Mouse (Mus musculus): ENCODE results near the gene Rasl12.

Gene Rasl12

DNA sequence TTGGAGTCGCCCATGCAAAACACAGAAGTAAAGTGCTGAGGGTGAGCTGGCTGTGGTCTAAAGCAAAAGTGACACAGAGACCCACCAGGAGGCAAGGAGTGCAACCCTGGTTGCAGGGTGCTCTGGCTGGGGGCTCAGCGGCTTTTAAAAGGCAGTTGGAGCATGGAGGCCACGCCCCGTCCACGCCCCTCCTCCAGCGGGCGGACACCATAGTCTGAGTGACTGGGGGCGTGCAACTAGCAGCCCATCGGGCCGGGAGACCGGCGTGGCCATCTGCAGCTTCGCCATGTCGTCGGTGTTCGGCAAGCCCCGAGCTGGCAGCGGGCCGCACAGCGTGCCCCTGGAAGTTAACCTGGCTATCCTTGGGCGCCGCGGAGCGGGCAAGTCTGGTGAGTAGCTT is at the start of gene Rasl12:
Gene Rasl12, plus strand, starts transcription at position 228 of the 400 bp plus-strand sequence.
- peak; percentile 85 for DNase-seq

DNA sequence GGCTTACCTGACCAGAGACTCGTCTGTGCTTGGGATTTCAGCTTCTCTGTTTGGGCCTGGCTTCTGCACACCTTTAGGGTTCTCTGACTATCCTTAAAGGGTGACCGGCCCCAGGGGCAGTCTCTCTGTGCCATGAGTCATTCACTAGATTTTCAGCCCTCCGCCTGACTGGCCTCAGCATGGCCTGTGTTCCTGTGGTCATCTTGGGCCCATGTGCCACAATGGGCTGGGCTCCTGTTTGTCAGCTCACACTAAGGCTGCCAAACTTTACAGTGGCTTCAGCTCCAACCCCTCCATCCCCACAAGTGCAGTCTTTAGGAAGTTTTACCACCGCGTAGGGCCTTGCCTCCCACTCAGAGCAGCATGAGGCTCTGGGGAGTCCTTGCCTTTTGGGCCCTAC is 45.1 kb upstream of the Rasl12 start:
- no peak for DNase-seq

DNA sequence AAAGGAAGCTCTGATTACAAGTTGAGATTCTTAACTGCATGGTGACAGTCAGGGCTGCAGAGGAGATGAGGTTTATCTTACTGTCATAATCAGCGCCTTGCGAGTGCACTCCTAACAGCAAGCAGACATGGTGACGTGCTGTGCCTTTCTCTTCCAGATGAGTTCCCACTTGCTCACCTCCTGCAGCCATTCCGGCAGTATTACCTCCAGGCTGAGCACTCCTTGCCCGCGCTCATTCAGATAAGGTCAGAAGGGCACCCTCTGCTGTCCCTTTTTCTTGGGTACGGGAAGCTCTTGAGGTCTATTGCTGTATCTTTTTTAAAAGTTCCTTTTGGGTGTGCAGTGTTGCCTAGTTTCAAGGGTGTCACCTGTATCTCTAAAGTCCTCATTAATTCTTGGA is 41.7 kb upstream of the Rasl12 start:
- no peak for DNase-seq

DNA sequence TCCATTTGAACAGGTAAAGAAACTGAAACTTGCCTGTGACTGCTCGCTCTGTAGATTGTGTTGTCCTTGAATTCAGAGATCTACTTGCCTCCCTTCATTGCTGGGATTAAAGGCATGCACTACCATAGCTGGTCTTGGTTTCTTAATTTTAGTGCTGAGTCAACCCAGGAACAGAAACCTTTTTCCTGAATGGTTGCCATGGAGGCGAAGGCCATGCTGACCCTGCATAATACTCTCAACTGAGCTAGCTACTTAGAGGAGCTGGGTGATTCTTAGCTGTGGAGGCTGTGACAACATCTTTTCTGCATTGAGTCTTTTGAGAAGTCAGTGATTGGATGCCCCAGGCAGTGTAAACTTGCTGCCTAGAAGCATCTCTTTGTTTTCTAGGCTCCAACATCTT is 41.3 kb upstream of the Rasl12 start:
- no peak for DNase-seq

DNA sequence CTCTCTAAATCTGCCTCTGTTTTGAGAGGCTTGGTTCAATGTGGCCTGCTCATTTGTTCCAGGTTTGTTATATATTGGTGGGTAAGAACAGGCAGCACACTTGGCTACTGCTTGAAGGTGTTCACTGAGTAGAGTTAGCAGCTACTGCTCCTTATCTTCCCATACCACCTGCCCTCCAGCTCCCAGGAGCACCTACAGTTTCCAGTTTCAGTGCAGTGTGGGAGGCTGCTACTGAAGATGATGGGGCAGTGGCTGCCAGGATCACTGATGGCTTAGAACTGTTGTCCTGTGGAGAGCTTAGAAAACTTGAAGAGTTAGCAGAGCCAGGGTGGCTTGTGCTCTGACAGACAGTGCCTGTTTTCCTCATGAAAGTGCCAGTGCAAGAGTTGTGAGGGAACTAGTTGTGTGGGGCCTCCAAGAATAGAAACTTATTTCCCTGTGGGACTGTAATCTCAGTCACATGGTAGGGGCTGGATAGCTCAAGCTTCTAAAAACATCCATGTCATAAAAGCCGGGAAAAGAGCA is 39.3 kb upstream of the Rasl12 start:
- DNase-seq = no peak

DNA sequence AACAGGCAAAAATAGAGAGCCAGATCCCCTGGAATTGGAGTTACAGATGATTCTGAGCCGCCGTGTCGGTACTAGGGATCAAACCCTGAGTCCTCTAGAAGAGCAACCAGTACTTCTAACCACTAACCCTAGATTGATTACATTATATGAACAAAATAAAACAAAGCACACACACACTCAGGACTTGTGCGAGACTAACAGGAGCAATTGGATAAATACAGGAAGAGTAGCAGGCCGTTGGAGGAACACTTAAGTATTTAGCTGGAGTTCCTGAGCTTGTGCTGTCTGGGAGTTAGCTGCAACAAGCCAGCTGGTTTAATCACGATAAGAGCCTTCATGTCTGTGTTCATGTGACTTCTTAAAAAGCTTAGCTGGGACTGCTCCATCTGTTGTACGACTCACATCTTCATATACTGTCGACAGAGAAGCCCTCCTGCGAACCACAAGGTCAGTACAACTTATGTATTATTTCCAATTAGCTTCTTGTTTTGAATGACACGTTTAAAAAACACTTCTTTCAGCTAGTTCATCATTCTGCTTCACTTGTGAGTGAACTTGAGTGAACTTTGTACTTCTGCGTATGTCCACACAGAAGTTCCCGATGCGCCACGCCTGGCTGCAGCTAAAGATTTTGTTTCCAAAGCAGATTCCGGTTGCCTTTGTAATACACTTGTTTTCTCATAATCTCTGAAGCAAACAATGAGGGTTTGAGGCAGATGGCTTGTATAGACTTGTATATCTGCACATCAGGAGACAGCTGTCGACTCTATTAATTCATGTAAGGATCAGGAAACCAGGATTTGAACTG is 37.5 kb upstream of the Rasl12 start, which contains the start of gene Ubap1l:
Gene Ubap1l, plus strand, starts transcription at position 401 of the 808 bp plus-strand sequence.
- DNase-seq = peak; percentile 43

DNA sequence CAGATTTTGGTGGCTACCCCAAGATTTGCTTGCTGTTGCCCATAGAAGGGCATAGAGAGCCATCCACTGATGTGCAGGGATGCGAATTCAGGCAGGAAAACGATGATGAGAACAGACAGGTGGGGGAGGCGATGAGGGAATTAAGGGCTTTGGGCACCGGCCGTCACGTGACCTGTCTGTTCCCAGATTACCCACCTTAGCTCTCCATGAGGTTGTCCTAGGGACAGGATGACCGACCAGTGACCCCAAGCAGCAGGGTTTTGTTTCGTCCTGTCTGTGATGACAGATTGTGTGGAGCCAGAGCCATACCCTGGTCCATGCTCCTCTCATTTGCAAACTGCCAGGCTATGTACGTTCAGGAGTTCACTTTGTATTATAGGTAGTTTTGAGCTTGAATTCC is 34.6 kb upstream of the Rasl12 start:
- DNase-seq = no peak

DNA sequence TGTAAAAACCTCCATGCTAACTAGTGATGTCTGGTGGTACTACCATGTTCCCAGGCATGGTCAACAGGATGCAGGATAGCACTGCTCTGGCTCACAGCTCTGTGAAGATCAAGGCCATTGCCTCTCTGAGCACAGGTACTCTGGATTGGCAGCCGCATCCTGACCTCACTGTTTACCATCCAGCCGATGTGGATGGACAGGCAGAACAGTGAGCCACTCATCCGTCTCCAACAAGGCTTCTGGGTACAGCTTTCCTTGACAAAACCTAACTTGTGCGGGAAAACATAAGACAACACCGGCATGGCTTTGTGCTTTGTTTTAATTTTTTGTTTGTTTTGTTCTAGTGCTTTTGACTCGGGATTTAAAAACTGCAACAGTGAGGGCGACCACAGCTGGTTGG is 32.6 kb upstream of the Rasl12 start:
- DNase-seq = no peak

DNA sequence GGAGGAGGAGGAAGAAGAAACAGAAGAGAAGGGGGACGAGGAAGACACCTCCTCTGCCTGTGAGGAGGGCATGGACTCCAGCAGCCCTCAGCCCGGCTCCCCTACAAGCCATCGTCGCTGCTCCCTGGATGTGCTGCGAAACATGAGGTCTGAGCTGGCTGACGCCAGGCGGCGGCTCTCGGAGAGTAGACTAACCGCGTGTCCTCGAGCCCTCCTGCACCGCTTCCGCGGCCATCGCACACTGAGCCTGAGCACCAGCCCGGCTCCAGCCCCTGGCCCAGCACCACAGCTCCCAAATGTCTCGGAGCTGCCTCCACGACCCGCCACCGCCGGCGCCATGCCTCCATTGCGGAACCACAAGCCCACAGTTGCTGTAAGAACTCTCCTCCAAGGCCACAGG is 26.6 kb upstream of the Rasl12 start:
- DNase-seq = no peak

DNA sequence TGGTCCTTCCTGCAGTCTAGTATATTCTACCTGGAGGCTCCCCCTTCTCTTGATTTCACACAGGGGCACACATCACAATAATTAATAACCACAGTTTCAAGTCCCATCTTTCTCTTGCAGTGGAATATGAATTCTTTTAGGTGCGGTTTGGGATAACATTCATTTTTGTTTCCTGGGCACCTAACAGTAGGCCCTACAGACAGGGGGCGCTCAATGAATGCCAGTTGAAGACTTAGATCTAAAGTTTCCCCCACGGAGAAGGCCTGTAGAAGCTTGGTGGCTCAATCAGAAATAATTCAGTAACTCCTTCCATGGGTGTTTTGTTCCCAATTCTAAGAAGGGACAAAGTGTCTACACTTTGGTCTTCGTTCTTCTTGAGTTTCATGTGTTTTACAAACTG is 25.9 kb upstream of the Rasl12 start:
- DNase-seq = peak; percentile 59

DNA sequence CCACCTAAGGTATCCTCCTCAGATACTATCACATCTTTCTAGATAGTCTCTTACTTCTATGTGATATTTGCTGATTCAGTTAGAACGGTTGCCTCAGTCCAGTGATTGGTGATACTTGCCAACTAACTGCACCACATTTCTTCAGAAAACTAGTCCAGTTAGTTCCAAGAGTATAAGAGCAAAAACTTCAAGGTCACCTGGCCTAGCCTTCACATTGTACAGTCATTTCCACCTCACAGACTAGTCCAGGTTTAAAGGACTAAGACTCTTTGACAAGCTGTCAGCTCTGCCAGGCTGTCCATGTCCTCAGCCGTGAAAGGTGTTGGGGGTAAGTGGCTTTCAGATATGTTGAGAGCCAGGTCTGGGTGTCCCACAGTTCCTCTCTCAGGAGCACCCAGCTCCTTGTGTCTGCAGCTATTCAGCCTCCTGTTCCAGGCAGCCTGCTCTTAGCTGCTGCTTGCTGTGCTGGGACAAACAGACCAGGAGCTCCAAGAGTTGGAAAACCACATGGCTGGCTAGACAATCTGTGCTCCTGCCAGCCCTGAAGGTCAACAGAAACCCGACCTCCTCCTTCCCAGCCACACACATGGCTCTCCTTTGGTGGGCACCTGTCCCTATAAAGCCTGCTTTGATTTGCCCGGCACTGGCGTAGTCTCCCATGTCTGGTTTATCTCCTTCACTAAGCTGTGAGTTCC is 23.7 kb upstream of the Rasl12 start:
- DNase-seq = no peak

DNA sequence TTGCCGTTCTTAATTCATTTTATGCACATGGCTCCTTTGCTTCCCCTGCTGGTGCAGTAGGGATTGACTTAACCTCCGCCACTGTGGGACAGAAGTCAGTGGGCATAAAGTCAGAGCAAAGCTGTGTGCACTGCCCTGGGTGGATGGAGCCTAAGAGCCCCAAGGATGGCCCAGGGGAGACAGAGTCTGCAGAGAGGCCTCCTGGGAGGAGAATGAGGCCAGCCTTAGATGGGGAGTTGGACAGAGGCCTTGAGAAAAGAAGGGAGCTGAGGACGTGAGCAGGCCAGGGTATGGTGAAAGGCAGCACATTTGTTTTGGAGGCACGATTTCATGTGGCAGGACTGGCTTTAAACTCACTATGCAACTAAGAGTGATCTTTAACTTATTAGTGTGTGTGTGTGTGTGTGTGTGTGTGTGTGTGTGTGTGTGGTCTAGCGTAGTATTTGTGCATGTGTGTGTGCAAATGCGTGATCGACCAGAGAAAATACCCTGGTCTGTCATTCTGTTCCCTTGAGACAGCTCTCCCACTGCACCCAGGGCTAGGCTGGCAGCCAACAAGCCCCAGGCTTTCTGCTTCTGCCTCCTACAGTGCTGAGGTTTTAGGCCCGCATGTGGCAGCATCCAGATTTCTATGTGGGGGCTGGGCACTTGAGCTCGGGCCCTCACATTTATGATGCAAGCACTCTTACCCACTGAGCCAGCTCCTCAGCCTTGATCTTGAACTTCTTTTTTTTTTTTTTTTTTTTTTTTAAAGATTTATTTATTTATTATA is 23.0 kb upstream of the Rasl12 start:
- DNase-seq = no peak

DNA sequence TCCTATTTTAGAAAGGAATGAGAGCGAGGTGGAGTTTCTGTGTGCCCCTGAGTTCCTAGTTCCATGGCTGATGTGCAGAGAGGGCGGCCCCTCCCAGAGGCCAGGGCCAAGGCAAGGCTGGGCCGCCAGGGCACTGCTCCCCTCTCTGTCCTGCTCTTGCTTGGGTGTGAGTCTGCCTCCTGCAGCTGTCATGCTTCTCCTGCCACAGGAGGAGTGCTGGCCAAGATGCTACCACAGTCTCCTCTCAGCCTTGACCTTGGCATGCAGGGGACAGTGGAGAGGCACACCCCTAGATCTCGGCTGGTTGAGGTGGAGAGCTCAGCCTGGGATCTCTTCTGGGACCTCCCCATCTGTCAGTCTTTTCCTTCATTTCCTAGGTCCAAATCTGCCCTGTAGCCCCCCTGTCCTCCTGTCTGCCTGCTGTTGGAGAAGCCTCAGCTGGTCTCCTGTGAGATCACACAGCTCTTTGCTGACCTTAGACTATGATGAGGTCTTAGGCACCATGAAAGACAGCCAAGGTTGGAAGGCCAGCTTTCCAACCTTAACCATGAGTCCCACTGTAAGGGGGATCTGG is 17.2 kb upstream of the Rasl12 start:
- no peak for DNase-seq

DNA sequence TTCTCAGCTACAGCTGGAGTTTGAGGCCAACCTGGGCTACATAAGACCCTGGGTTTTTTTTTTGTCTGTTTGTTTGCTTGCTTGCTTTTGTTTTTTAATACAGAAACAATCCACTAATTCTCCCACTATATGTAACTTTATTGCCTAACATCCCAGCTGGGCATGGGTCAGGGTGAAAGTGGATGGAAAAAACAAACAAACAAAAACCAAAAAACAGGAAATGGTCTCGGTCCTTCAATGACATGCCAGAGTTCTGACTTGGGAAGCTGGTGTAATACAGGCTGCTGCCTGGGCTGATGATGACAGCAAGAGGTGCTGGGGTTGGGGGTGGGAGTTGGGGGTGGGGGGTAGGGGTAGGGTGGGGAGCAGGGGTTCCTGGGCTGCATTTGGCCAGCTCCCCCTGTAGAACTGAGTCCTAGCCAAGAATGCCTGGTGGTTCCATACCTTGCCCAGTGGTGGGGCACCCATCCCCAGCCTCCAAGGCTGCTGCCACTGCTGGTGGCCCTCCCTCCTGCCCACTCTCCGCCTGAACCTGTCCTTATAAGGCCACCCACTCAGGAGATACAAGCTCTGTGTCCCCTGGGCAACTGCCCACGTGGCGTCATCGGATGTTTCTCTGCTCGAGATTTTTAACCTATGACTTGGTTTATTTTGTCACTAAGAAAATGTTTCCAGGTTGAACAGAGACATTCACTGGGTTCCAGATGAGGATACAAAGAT is 16.1 kb upstream of the Rasl12 start:
- no peak for DNase-seq

DNA sequence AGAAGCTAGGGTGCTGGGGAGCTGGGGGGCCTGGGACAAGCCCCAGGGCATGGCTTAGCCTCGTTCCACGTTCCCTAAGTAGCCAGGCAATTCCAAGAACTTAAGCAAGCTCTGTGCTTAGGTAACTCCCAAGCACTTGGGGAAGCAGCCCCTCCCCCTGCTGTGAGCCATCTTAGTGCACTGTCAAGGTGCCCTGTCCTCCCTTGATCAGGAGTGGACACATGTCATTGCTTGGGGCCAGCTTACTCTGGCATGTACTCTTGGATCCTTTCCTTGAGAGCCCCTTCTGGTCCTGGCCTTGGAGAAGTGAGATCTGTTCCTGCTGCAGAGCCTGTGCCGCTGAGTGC is 15.6 kb upstream of the Rasl12 start:
- DNase-seq = no peak

DNA sequence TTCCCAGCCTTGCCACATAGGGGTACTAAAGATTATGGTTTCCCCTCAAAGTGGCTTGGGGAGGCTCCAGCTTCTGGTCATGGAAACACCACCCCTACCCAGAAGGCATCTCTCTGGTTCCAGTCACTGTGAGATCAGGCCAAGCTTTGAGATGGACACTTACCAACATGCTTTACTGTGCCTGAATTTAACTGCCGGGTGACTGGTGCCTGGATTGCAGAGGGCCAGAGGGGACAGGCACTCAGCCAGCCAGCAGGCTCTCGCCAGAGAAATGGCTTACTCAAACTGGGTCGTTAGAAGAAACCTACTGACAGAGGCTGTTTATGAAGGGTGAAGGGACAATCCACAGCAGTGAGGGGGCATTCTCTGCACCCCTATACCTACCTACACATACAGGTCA is 14.0 kb upstream of the Rasl12 start:
- peak; percentile 48 for DNase-seq

DNA sequence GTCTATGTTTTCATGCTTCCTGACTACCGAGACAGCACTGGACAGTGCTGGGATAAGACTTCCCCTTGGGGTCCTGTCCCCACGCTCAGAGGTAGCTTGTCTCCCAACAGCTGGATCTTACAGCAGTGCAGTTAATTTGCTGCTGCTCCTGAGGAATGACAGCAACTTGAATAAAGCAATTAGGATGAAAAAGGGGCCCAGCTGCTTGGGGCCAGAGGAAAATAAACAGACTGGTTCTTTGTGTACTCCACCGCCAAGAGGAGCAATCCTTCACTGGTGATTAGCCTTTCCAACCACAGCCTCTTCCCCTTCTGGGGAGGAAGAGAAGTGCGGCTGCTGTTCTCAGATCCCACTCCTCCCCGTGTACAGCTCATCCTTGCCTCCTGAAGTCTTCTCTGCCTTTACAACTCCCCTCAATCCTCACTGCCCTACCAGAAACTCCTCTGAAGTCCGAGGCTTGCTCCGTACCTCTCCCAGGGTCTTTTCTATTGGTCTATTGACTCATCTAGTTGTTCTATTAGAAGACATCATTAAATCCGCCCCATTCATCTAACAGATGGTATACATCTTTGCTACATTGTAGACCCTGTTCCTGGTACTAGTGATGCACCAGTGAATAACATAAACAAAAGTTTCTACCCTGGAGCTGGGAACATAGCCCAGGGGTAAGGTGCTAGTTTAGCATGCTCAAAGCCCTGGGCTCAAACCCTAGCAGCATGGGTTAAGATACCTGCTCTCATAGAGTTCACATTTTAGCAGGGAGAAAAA is 11.7 kb upstream of the Rasl12 start:
- DNase-seq = peak; percentile 60

DNA sequence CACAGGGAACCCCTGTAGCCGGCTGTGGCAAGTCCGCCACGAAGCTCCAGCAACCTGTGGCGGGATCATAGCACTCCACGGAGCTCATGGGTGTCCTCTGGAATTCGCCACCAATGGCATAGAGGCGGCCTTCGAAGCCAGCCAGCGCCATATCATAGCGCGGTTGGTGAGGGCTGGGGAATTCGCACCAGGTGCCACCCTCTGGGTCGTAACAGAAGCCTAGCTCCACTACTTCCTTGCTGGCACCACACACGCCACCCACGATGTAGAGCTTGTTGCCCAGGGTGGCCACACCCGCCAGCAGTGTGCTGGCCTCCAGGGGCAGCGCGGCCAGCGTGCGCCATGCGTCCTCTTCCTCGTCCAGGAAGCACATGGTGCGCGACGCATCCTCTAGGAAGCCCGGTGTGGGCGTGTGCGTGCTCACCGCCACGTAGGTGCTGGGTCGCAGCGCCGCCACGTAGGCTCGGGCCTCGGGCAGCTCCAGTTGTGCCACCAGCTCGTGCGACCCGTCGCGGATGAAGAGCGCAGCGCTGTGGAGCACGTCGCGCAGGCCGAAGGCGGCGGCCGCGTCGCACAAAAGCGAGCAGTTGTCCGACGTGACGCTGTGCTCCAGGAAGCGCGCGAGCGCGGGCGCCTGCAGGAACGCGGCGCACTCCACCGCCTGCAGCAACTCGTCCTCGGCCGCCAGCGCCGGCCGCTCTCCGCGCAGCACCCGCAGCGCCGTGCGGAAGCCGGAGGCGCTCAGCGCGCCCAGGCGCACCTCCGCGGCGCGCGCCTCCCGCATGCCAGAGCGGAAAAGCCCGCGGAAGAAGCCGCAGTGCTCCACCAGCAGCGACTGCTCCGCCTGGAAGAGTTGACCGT is 7.3 kb upstream of the Rasl12 start:
- DNase-seq = peak; percentile 45

DNA sequence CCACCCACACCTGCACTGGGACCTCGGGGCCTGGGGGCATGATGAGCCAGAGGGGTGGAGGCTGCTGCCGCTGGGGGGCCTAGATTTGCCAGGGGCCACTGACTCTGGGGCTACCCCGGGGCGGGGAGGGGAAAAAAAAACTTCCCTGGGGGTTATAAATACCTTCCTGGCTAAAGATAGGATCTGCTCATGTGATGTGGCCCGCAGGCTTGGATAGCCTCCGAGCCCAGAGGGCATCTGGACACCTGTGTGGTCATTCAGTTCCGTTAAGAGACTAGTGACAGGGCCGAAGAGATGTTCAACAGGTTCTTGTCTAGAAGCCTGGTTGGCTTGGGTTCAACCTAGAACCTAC is 6.7 kb upstream of the Rasl12 start, which contains the start of gene Kbtbd13:
Gene Kbtbd13, minus strand, starts transcription at position 40 of the 352 bp plus-strand sequence.
- DNase-seq = no peak

DNA sequence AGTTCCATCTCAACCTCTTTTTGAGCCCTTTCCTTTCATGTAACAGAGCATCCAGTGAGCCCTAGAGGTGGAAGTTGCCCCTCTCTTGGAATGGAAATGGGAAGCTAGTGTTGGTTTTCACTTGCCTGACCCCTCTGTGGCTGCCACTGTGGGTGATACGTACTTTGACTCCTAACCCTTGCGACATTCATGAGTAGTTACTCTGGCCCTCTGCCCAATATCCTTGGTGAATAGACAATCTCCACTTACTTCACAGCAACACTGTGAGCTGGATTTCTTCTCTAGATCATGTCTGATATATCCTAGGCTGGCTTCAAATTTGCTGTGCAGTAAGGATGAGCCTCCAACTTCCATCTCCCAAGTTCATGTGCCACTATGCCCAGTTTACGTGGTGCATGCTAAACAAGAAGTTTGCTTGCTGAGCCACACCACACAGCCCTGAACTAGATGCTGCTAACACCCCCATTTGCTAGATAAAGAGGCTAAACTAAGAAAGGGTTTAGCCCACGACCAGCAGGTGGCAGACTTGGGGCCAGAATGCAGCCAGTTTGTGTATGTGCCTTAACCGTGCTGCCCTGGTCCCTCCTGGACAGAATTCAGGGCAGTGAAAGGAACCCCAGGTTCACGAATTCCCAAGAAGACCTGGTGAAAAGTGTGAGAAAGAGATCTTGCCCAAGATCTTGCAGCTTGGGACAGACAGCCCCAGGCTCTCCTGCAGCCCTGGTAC is 5.5 kb upstream of the Rasl12 start:
- DNase-seq = peak; percentile 79

All from kidney, postnatal 14 days (tissue).